Mouse (Mus musculus) left cerebral cortex, postnatal 4 days (tissue): ENCODE measurements around the gene Snapc2. TPM values are rescaled to one million over a fixed set of nuclear protein-coding genes. Genes with fewer than 3 reads are reported as not detected.
A peak's percentile ranks its signal among the peaks of the same experiment; 100 is the strongest.

Experiments
- DNase-seq: peaks from one replicate; pipeline ENCODE4 v3.0.0-alpha.2; 2022
- intact Hi-C: fragments of 180-260 bp; cut with DNase I; formaldehyde crosslinking; loops from one replicate; pipeline ENCODE4 v1.15.1; 2025
- total RNA-seq, 2 experiments: library from RNA; stranded (reverse); gene quantifications; 2 replicates each; pipeline ENCODE4 v1.2.3; 2021

The Snapc2 gene
- total RNA-seq, 2 experiments from 2014 or later: 32.6 to 34.4 TPM

GRCm38 (mm10) chr8:4263105-4263791 is 10.4 kb downstream of the Snapc2 start:
- DNase-seq: no peak
- intact Hi-C loops: no loop called here

GRCm38 (mm10) chr8:4265160-4265914 is 12.5 kb downstream of the Snapc2 start:
- intact Hi-C loops: no loop called here

GRCm38 (mm10) chr8:4267627-4268026 is 14.7 kb downstream of the Snapc2 start:
- intact Hi-C loops: no loop called here
- DNase-seq: no peak

More at GRCm38 (mm10) chr8:4265160-4265914, 12.5 kb downstream of the Snapc2 start:
- DNase-seq: no peak

- DNase-seq: no peak
- intact Hi-C loops: no loop called here
Measured at GRCm38 (mm10) chr8:4269609-4270008, 16.7 kb downstream of the Snapc2 start.

- intact Hi-C loops: no loop called here
Measured at GRCm38 (mm10) chr8:4275275-4276110, 22.6 kb downstream of the Snapc2 start, which contains the start of gene Timm44. TSS of gene Timm44 (minus strand) at chr8:4275913.

GRCm38 (mm10) chr8:4276111-4276465 is 23.2 kb downstream of the Snapc2 start:
- intact Hi-C loops: no loop called here

More at GRCm38 (mm10) chr8:4275275-4276110, 22.6 kb downstream of the Snapc2 start, which contains the start of gene Timm44:
- DNase-seq: peak; percentile 98

GRCm38 (mm10) chr8:4292738-4293137 is 39.9 kb downstream of the Snapc2 start:
- intact Hi-C loops: no loop called here
- no peak for DNase-seq

More at GRCm38 (mm10) chr8:4276111-4276465, 23.2 kb downstream of the Snapc2 start:
- no peak for DNase-seq

GRCm38 (mm10) chr8:4297822-4298221 is 44.9 kb downstream of the Snapc2 start:
- DNase-seq: no peak
- intact Hi-C loops: no loop called here

GRCm38 (mm10) chr8:4304124-4304547 is 51.3 kb downstream of the Snapc2 start:
- intact Hi-C loops: no loop called here
- no peak for DNase-seq

Other genes starting within 250 kb of the Snapc2 start
- gene Cd209f, start 147.2 kb upstream of the Snapc2 start, total RNA-seq: under 1 TPM; 0.50 to 0.56 TPM
- not detected for gene Cd209g, start 119.0 kb upstream of the Snapc2 start, total RNA-seq
- gene Evi5l, start 86.5 kb upstream of the Snapc2 start, total RNA-seq: 100 to 1,000 TPM; 172 to 174 TPM
- gene Prr36, start 35.6 kb upstream of the Snapc2 start, total RNA-seq: 100 to 1,000 TPM; 108 to 109 TPM
- not detected for gene Lrrc8e, start 26.3 kb upstream of the Snapc2 start, total RNA-seq
- 10 to 100 TPM; 62.9 to 65.4 TPM for gene Map2k7, start 14.3 kb upstream of the Snapc2 start, total RNA-seq
- under 1 TPM in 1 of 2 experiments, not detected in 1; 0.74 TPM for gene Gm49320, start 14.2 kb upstream of the Snapc2 start, total RNA-seq
- 10 to 100 TPM in 1 of 2 experiments, 1 to 10 TPM in 1; 8.7 to 12.9 TPM for gene Tgfbr3l, start 4.9 kb upstream of the Snapc2 start, total RNA-seq
- gene Ctxn1, start 6.2 kb downstream of the Snapc2 start, total RNA-seq: 100 to 1,000 TPM; 421 to 425 TPM
- 10 to 100 TPM; 60.4 to 67.1 TPM for gene Timm44, start 22.8 kb downstream of the Snapc2 start, total RNA-seq
- gene Ccl25, start 72.1 kb downstream of the Snapc2 start, total RNA-seq: 10 to 100 TPM; 22.2 to 27.5 TPM
- gene Elavl1, start 72.3 kb downstream of the Snapc2 start, total RNA-seq: 100 to 1,000 TPM in 1 of 2 experiments, 10 to 100 TPM in 1; 87.8 to 103 TPM
- 10 to 100 TPM; 60.7 to 67.5 TPM for gene Cers4, start 239.9 kb downstream of the Snapc2 start, total RNA-seq